Mouse (Mus musculus): Measurements from ENCODE around the gene Olfr1176.

Olfr1176 gene

DNA sequence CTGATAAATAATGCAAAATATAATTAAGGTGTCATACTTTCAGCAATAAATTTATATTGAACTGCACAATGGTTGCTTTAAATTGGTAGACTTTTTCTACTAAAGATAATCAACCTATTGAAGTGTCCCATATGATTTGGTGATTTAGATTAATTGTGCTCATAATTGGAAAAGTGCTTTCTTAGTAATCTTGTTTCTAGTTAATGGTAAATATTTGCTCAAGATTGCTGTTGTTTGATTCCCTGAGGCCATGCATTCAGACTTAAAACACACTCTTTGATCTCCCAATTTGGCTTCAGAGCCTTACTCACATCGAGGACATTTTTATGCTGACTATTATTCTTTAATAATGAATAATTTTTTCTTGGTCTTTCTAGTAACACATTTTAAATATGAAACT lies at the start of gene Olfr1176:
TSS of gene Olfr1176 (plus strand) at position 301 of the 400 bp plus-strand sequence.
- no peak for DNase-seq

DNA sequence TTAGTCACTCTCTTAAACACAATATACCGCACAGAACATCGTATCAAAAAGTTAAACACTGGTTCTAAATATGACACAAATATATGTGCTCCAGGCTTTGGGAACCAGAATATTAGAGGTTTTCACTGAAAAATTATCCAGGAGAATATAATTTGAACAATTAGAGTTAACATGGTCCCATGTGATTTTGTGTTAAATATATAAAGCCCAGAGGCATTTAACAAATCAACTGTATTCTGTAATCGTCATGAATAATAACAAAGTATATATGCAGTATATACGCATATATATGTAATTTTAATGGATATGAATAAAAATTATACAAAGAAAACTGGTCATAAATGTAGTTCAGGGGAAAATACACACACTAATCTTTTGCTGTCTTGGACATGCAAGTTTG lies 21.5 kb upstream of the Olfr1176 start, which contains the start of gene Olfr1174-ps:
TSS of gene Olfr1174-ps (minus strand) at position 101 of the 400 bp plus-strand sequence.
- no peak for DNase-seq

DNA sequence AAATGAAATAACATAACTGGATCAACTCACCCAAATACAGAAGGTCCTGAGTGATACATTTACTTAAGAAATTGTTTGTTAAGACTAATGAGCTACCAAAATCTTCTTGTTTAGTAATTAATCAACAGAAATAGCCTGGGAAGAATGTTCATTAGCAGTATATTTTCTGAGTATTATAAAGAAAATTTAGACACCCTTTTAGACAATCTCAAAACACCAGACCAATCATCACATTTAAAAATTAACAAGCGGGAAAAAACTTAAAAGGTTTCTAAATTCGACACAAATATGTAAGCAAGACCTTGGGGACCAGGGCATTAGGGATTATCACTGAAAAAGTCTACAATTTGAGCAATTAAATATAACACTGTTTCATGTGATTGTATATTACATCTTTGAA lies 9.4 kb upstream of the Olfr1176 start, which contains the start of gene Olfr1175-ps:
TSS of gene Olfr1175-ps (minus strand) at position 101 of the 400 bp plus-strand sequence.
- DNase-seq, result no peak

DNA sequence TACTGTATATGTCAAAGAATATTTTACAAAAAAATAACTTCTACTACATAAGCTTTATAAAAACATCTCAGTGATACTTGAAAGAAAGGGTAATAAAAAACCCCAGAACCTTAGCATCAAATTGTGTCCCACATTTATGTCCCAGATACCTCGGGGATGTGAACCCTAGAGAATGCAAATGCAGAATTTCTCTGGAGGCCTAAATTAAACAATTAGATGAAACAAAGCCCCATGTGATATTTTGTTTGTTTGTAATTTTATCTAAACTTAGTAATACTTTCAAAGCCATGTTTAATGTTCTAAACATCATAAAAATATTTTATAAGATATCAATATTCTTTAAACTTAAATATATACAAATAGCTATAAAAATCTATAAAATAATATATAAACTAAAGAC lies 9.9 kb downstream of the Olfr1176 start, which contains the start of gene Olfr1177-ps:
TSS of gene Olfr1177-ps (minus strand) at position 101 of the 400 bp plus-strand sequence.
- DNase-seq, result no peak

DNA sequence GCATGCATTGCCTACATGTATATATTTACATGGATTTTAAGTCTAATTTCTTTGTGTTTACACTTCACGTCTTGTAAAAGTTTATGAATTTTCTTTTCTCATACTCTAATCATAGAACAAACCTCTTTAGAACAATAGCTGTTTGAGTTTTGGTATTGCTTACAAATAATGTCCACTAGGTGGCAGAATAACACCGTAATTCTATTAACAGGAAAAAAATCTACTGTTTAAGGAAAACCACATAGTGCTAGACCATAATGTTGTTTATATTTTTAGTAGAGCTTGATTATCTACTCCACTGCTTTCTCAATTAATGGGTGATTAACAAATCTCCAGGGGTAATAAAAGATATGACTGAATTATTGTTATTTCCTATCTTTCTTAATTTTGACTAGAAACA lies 19.8 kb downstream of the Olfr1176 start:
- DNase-seq, result no peak

DNA sequence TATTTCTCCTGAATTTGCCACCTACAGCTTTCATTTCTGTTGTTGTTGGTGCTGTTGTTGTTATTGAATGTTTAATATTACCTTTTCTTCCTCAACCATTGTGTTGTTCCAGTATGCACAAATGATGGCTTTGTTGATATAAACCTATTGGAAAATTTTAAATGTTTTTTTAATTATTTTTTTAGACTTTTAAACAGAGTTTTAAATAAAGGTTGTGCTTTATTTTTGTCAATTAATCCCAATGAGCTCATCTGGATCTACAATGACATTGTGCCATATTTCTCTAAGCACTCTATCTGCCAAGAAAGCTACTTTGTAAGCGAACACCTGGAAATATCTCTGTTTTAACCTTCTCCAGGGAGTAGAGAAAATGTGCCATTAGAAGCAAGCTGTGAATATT lies 50.2 kb downstream of the Olfr1176 start, which contains the start of gene Olfr1178:
TSS of gene Olfr1178 (plus strand) at position 301 of the 400 bp plus-strand sequence.
- no peak for DNase-seq
